Mouse (Mus musculus) lung, embryonic 14.5 days (tissue): ENCODE results near the gene Fermt3. TPM values are rescaled to one million over a fixed set of nuclear protein-coding genes. Genes with fewer than 3 reads are reported as not detected.

Source experiments
- ATAC-seq: fragments of 200-750 bp; cut with Nextera tagmentation; 2 replicates; pipeline ENCODE4 v1.8.0; 2017; ENCODE audit warnings: mild to moderate bottlenecking, moderate TSS enrichment, moderate library complexity; ENCODE audit not compliant: insufficient read depth
- DNase-seq: peaks from one replicate; pipeline ENCODE4 v3.0.0-alpha.2; 2015
- H3K27ac ChIP-seq: fragments of 300-500 bp; sonication (generic); 2 replicates; pipeline ENCODE4 v1.5.1; 2014; ENCODE audit warnings: low read depth, mild to moderate bottlenecking, moderate library complexity
- H3K27me3 ChIP-seq: fragments of 300-500 bp; sonication (generic); 2 replicates; pipeline ENCODE4 v1.6.1; 2014; ENCODE audit warnings: low read length, control low read depth; ENCODE audit not compliant: insufficient read depth
- H3K36me3 ChIP-seq: fragments of 300-500 bp; sonication (generic); 2 replicates; pipeline ENCODE4 v1.6.1; 2014; ENCODE audit warnings: control low read depth; ENCODE audit not compliant: insufficient read depth
- H3K4me1 ChIP-seq: fragments of 300-500 bp; sonication (generic); 2 replicates; pipeline ENCODE4 v1.6.1; 2014; ENCODE audit warnings: antibody characterized with exemption, control low read depth; ENCODE audit not compliant: insufficient read depth
- H3K4me2 ChIP-seq: fragments of 300-500 bp; sonication (generic); 2 replicates; pipeline ENCODE4 v1.6.1; 2014; ENCODE audit warnings: mild to moderate bottlenecking
- H3K4me3 ChIP-seq: fragments of 300-500 bp; sonication (generic); 2 replicates; pipeline ENCODE4 v1.5.1; 2014; ENCODE audit warnings: low read depth, low read length
- H3K9ac ChIP-seq: fragments of 300-500 bp; sonication (generic); 2 replicates; pipeline ENCODE4 v1.6.1; 2014
- H3K9me3 ChIP-seq: fragments of 300-500 bp; sonication (generic); 2 replicates; pipeline ENCODE4 v1.6.1; 2016; ENCODE audit warnings: low read depth, low read length, control low read depth
- CTCF ChIP-seq: IDR thresholded peaks from 2 replicates; pipeline ENCODE4 v1.5.1; 2016; ENCODE audit warnings: antibody characterized with exemption, low read depth
- WGBS: fragments of 180-500 bp; shearing (Covaris S2); extraction: QIAGEN DNeasy Blood & Tissue Kit; methylation state at CpG from one replicate; pipeline ENCODE4 v1.1.7; 2014; 5-methylcytosine and 5-hydroxymethylcytosine counted together
- polyA plus RNA-seq: library from polyadenylated mRNA; unstranded; fragments of >200 nt; fragmentation: Nextera tagmentation; extraction: Ambion mirVana; gene quantifications from 2 replicates; pipeline ENCODE4 v1.2.1, GENCODE M21; 2014

The Fermt3 gene
- polyA plus RNA-seq, 1 experiment from 2014 or later = 8.6 TPM

DNA sequence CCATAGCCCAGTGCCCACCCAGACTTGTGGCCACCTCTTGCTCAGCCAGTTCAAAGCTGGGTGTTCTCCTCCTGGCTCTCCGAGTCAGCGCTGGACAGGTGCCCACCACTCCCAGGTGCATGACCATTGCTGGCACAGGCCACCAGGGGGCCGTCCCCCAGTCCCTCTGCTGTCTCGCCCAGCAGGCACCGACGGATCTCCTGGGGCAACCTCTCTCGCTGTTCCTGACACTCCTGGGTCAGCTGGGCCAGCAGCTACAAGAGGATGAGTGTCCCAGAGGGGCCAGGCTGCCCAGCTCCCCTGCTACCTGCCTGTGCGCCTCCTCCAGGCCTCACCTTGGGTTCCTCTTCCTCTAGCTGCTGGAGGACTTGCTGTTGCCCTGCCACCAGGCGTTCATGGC lies 65.2 kb downstream of the Fermt3 start:
- peak; percentile 41 for DNase-seq
- no peaks in the 10 kb centered on the region for H3K9me3 ChIP-seq
- H3K4me3 ChIP-seq = no peak overlapping the region
- no peak for ATAC-seq
- peak; percentile 71 for TF ChIP-seq CTCF
- peaks cover 57% of the 10 kb centered on the region for H3K36me3 ChIP-seq
- no peak overlapping the region for H3K27ac ChIP-seq
- H3K4me2 ChIP-seq = no peak overlapping the region
- no peak overlapping the region for H3K9ac ChIP-seq
- no peaks in the 10 kb centered on the region for H3K27me3 ChIP-seq
- WGBS = 45% methylated on average over 9 of the region's 9 CpGs
- H3K4me1 ChIP-seq = peaks cover 17% of the 10 kb centered on the region

DNA sequence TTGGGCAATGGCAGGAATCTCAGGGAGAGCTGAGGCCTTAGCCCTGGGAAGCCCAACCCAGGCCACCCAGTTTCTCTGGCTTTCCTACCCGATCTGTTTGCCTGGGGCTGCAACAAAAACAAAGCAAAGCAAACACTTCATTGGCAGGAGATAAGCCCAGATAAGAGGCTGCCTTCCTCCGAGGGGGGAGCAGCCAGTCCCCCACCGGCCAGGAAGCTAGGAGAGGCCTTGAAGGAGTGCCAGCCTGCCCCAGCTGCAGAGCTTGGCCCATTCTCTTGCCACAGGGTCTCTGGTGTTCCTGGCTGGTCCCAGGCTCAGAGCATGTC lies 66.6 kb downstream of the Fermt3 start:
- H3K27me3 ChIP-seq = no peaks in the 10 kb centered on the region
- H3K9ac ChIP-seq = peak overlapping the region; percentile 73
- peak overlapping the region; percentile 95 for H3K4me2 ChIP-seq
- peak overlapping the region; percentile 55 for H3K4me3 ChIP-seq
- no peak for TF ChIP-seq CTCF
- 5% methylated on average over 3 of the region's 3 CpGs for WGBS
- DNase-seq = peak; percentile 58
- no peaks in the 10 kb centered on the region for H3K9me3 ChIP-seq
- ATAC-seq = peak; percentile 9; the same call in 1 of the 2 replicates
- peaks cover 45% of the 10 kb centered on the region for H3K36me3 ChIP-seq
- peak overlapping the region; percentile 99 for H3K27ac ChIP-seq
- peaks cover 17% of the 10 kb centered on the region for H3K4me1 ChIP-seq

DNA sequence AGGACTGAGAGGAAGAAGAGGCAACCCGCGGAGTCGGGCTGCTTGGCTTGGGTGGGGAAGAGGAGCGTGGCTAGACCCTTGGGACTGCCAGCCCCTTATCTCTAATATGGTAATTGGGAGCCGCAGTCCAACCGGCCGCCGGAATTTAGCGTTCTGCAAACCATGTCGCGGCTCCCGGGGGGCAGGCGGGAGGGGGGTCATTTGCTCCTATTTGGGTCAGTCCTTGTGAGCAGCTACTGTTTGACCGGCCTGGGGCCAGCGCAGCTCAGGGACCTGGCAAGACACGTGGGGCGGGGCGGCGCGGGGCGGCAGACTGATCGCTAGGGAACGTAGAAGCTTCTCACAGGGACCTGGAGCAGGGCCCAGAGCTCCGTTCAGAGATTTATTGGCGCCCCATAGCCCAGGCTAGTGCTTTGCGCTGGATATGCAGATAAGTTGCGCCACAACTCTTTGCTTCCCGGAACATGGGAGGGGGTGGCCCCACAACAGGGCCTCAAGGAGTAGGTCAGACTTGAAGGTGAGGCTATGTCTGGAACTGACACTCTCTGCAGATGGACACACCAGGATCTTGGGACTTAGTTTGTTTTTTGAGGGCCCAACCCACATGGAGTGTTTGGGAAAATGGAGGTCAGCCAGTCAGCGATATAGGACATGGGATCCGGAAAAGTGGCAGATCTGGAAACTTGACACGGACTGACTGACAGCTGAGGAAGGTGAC lies 67.1 kb downstream of the Fermt3 start:
- no peak for TF ChIP-seq CTCF
- WGBS = 2% methylated on average over 31 of the region's 31 CpGs
- ATAC-seq = peak; percentile 65

DNA sequence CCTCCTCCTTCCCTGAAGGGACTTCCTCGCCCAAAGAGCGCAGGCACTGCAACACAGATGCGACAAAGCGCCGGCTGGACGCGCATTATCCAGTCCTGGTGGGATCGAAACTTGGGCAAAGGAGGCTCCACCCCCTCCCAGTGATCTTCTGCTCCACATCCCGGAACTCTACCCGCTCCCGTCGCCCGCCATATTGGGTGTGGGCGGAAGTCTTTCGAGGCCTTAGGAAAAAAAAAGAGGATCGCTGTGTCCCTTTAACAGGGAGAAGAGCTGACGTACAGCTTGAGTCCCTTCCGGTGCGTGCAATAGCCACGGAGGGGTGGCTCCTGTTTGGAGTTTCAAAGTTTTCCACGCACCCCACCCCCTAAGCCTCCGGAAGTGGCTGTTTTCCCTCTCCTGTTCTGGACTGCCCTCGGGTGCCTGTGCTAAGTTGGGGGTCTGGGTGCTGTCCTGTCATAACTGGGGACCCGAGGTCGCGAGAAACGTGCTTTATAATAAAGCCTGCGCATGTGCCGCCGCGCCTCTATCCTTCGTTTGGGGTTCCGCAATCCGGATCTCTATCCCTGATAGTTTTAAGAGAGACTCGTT lies 67.8 kb downstream of the Fermt3 start:
- no peaks in the 10 kb centered on the region for H3K27me3 ChIP-seq
- 1% methylated on average over 35 of the region's 35 CpGs for WGBS
- no peaks in the 10 kb centered on the region for H3K9me3 ChIP-seq
- H3K27ac ChIP-seq = peak overlapping the region; percentile 99
- peaks cover 17% of the 10 kb centered on the region for H3K4me1 ChIP-seq
- DNase-seq = peak; percentile 96
- peaks cover 33% of the 10 kb centered on the region for H3K36me3 ChIP-seq
- TF ChIP-seq CTCF = no peak
- ATAC-seq = peak; percentile 80
- H3K4me2 ChIP-seq = peak overlapping the region; percentile 95
- H3K9ac ChIP-seq = peak overlapping the region; percentile 73
- peak overlapping the region; percentile 55 for H3K4me3 ChIP-seq

More for the DNA sequence above, 67.1 kb downstream of the Fermt3 start:
- peak overlapping the region; percentile 95 for H3K4me2 ChIP-seq
- peak overlapping the region; percentile 55 for H3K4me3 ChIP-seq
- peaks cover 40% of the 10 kb centered on the region for H3K36me3 ChIP-seq
- peak overlapping the region; percentile 99 for H3K27ac ChIP-seq
- peaks cover 17% of the 10 kb centered on the region for H3K4me1 ChIP-seq
- no peaks in the 10 kb centered on the region for H3K9me3 ChIP-seq
- H3K9ac ChIP-seq = peak overlapping the region; percentile 73
- DNase-seq = peak; percentile 86
- H3K27me3 ChIP-seq = no peaks in the 10 kb centered on the region

DNA sequence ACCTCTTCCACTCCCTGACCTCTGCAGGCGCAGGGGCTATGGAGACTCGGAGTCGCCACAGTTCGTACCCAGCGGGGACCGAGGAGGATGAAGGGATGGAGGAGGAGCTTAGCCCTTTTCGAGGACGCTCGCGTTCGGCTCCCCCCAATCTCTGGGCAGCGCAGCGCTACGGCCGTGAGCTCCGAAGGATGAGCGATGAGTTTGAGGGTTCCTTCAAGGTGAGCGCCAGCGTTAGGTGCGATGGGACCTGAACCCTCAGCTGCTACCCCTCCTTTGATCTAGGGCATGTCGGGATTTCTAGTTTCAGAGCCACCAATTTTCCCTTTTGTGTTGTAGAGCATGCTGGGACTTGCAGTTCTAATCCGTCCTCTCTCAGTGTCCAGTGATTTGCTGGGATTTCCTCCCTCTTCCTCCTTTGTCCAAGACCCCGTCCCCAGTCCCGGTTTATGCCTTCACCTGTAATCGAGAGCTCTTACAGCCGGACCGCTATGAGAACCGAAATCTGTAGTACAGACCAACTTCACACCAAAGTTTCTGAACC lies 68.6 kb downstream of the Fermt3 start:
- H3K27me3 ChIP-seq = no peaks in the 10 kb centered on the region
- TF ChIP-seq CTCF = no peak
- H3K9me3 ChIP-seq = no peaks in the 10 kb centered on the region
- under 1% methylated on average over 28 of the region's 28 CpGs for WGBS
- peak overlapping the region; percentile 99 for H3K27ac ChIP-seq
- ATAC-seq (peak; percentile 27), DNase-seq (peak; percentile 79)
- peak overlapping the region; percentile 73 for H3K9ac ChIP-seq
- H3K4me1 ChIP-seq = peaks cover 17% of the 10 kb centered on the region
- H3K4me3 ChIP-seq = peak overlapping the region; percentile 55
- H3K36me3 ChIP-seq = peaks cover 27% of the 10 kb centered on the region
- H3K4me2 ChIP-seq = peak overlapping the region; percentile 95

DNA sequence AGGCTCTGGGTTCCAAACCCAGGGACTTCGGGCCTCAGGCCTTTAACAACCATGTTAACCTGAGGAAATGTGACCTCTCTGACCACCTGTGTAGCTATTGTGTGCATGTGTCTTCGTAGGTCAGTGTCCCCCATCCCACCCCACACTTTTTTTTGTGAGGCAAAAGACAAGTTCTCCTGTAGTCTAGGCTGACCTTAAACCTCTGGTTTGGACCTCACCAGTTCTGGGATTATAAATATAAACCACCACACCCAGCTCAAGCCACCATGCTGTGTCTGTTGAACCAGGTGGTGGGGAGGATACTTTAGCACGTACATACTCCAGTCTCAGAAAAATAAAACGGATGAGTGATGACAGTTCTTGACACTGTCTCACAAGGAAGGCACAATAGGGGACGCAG lies 69.3 kb downstream of the Fermt3 start:
- Histone ChIP-seq H3K27ac (peak overlapping the region; percentile 99), H3K4me3 (peak overlapping the region; percentile 55), H3K4me2 (peak overlapping the region; percentile 95), H3K27me3 (no peaks in the 10 kb centered on the region), H3K36me3 (peaks cover 21% of the 10 kb centered on the region), H3K9ac (peak overlapping the region; percentile 73), H3K9me3 (no peaks in the 10 kb centered on the region), H3K4me1 (peaks cover 17% of the 10 kb centered on the region)
- TF ChIP-seq CTCF = no peak
- ATAC-seq = no peak
- WGBS = 52% methylated on average over 5 of the region's 5 CpGs
- DNase-seq = no peak

DNA sequence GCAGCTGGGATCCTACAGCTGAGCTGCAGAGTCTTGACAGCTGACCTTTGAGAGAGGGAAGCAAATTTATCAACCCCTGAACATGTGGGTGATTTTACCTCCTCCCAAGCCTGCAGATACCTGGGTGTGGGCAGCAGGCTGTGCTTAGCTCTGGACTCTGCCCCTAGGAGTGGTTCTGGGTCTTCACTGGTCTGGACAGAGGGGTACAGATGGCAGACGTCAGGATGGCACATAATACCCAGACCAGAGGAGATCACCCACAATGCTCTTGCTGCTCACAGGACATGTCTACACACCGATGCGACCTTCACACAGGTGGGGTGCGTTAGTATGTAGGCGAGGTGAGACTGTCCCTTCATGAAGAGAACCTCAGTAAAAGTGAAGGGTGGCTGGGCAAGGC lies 69.7 kb downstream of the Fermt3 start:
- Histone ChIP-seq H3K4me3 (peak overlapping the region; percentile 55; the same call in 1 of the 2 replicates), H3K27ac (no peak overlapping the region), H3K4me2 (peak overlapping the region; percentile 95), H3K36me3 (peaks cover 19% of the 10 kb centered on the region), H3K4me1 (peaks cover 17% of the 10 kb centered on the region), H3K9me3 (no peaks in the 10 kb centered on the region), H3K9ac (no peak overlapping the region), H3K27me3 (no peaks in the 10 kb centered on the region)
- DNase-seq = no peak
- no peak for TF ChIP-seq CTCF
- WGBS = 88% methylated on average over 5 of the region's 5 CpGs
- no peak for ATAC-seq

Other genes with a start within 250 kb of the Fermt3 start
- gene Rps6ka4, start 178.8 kb downstream of the Fermt3 start, polyA plus RNA-seq = 28.6 and 29.8 TPM in 2 replicates
- 1.0 and 1.5 TPM in 2 replicates for gene Ccdc88b, start 161.3 kb downstream of the Fermt3 start, polyA plus RNA-seq
- gene Trmt112, start 109.8 kb downstream of the Fermt3 start, polyA plus RNA-seq = 151 and 155 TPM in 2 replicates
- 151 and 153 TPM in 2 replicates for gene Prdx5, start 109.4 kb downstream of the Fermt3 start, polyA plus RNA-seq
- 3.1 and 4.2 TPM in 2 replicates for gene Esrra, start 97.7 kb downstream of the Fermt3 start, polyA plus RNA-seq
- 2.2 and 2.3 TPM in 2 replicates for gene Catsperz, start 94.1 kb downstream of the Fermt3 start, polyA plus RNA-seq
- 0.17 and 0.38 TPM in 2 replicates for gene Kcnk4, start 85.0 kb downstream of the Fermt3 start, polyA plus RNA-seq
- 61.0 and 65.0 TPM in 2 replicates for gene Bad, start 77.6 kb downstream of the Fermt3 start, polyA plus RNA-seq
- gene Gpr137, start 77.0 kb downstream of the Fermt3 start, polyA plus RNA-seq = 21.8 and 23.5 TPM in 2 replicates
- 218 and 224 TPM in 2 replicates for gene Ppp1r14b, start 44.5 kb downstream of the Fermt3 start, polyA plus RNA-seq
- 53.3 and 55.9 TPM in 2 replicates for gene Plcb3, start 43.0 kb downstream of the Fermt3 start, polyA plus RNA-seq
- gene Fkbp2, start 39.0 kb downstream of the Fermt3 start, polyA plus RNA-seq = 84.4 and 84.8 TPM in 2 replicates
- gene Vegfb, start 31.8 kb downstream of the Fermt3 start, polyA plus RNA-seq = 42.5 and 44.6 TPM in 2 replicates
- gene Dnajc4, start 26.9 kb downstream of the Fermt3 start, polyA plus RNA-seq = 18.6 and 22.8 TPM in 2 replicates
- 20.4 and 20.7 TPM in 2 replicates for gene Nudt22, start 23.4 kb downstream of the Fermt3 start, polyA plus RNA-seq
- gene Trpt1, start 23.3 kb downstream of the Fermt3 start, polyA plus RNA-seq = 9.0 and 10.5 TPM in 2 replicates
- gene Stip1, start 20.5 kb upstream of the Fermt3 start, polyA plus RNA-seq = 250 and 255 TPM in 2 replicates
- 11.0 and 11.4 TPM in 2 replicates for gene Macrod1, start 37.3 kb upstream of the Fermt3 start, polyA plus RNA-seq
- gene Flrt1, start 86.3 kb upstream of the Fermt3 start, polyA plus RNA-seq = 1.4 and 2.0 TPM in 2 replicates
- 206 and 221 TPM in 2 replicates for gene Otub1, start 186.8 kb upstream of the Fermt3 start, polyA plus RNA-seq
- gene Cox8a, start 198.1 kb upstream of the Fermt3 start, polyA plus RNA-seq = 917 and 922 TPM in 2 replicates
- gene Naa40, start 221.7 kb upstream of the Fermt3 start, polyA plus RNA-seq = 64.9 and 65.8 TPM in 2 replicates
- 6.0 and 7.9 TPM in 2 replicates for gene Rcor2, start 247.9 kb upstream of the Fermt3 start, polyA plus RNA-seq